Mouse (Mus musculus): ENCODE results near the gene Rsph9. TPM values are rescaled to one million over a fixed set of nuclear protein-coding genes. Genes with fewer than 3 reads are reported as not detected.

Rsph9 gene
- polyA plus RNA-seq, 1 experiment from 2014 or later = 10.1 TPM

- H3K36me3 ChIP-seq (ENCODE audit: control insufficient read depth, insufficient read depth, low read length) = no peaks in the 10 kb centered on the region
- WGBS = 65% methylated on average over 7 of the region's 7 CpGs
- no peak overlapping the region for H3K27ac ChIP-seq (ENCODE audit: low read length)
- no peak overlapping the region for H3K4me2 ChIP-seq (ENCODE audit: low read depth, low read length)
- H3K4me3 ChIP-seq (replicated peaks; ENCODE audit: low read length) = no peak overlapping the region
- no peak for ATAC-seq (ENCODE audit: insufficient read depth, low FRiP score)
- H3K9me3 ChIP-seq (replicated peaks; ENCODE audit: control insufficient read depth, low read length) = peaks cover 3% of the 10 kb centered on the region; the same call in 1 of the 2 replicates
- no peaks in the 10 kb centered on the region for H3K27me3 ChIP-seq (ENCODE audit: control insufficient read depth, insufficient read depth, low read length)
- H3K4me1 ChIP-seq (ENCODE audit: control insufficient read depth, insufficient read depth, low read length) = peaks cover 33% of the 10 kb centered on the region
- H3K9ac ChIP-seq (ENCODE audit: low read length) = no peak overlapping the region
These were observed 63.6 kb downstream of the Rsph9 start for GRCm38 (mm10) chr17:46080388-46080787.

- H3K4me1 ChIP-seq (ENCODE audit: control insufficient read depth, insufficient read depth, low read length) = peaks cover 32% of the 10 kb centered on the region
- no peaks in the 10 kb centered on the region for H3K36me3 ChIP-seq (ENCODE audit: control insufficient read depth, insufficient read depth, low read length)
- no peak overlapping the region for H3K9ac ChIP-seq (ENCODE audit: low read length)
- H3K4me2 ChIP-seq (ENCODE audit: low read depth, low read length) = no peak overlapping the region
- H3K9me3 ChIP-seq (replicated peaks; ENCODE audit: control insufficient read depth, low read length) = peaks cover 3% of the 10 kb centered on the region; the same call in 1 of the 2 replicates
- no peak overlapping the region for H3K27ac ChIP-seq (ENCODE audit: low read length)
- ATAC-seq (ENCODE audit: insufficient read depth, low FRiP score) = no peak
- no peak overlapping the region for H3K4me3 ChIP-seq (replicated peaks; ENCODE audit: low read length)
- WGBS = 77% methylated on average over 2 of the region's 2 CpGs
- H3K27me3 ChIP-seq (ENCODE audit: control insufficient read depth, insufficient read depth, low read length) = no peaks in the 10 kb centered on the region
These were observed 65.0 kb downstream of the Rsph9 start for GRCm38 (mm10) chr17:46079037-46079436.

- H3K4me1 ChIP-seq (ENCODE audit: control insufficient read depth, insufficient read depth, low read length) = peaks cover 35% of the 10 kb centered on the region
- 87% methylated on average over 12 of the region's 12 CpGs for WGBS
These were observed 66.0 kb downstream of the Rsph9 start for GRCm38 (mm10) chr17:46077921-46078534.

GRCm38 (mm10) chr17:46076260-46076551 lies 67.8 kb downstream of the Rsph9 start:
- H3K9me3 ChIP-seq (replicated peaks; ENCODE audit: control insufficient read depth, low read length) = peaks cover 3% of the 10 kb centered on the region; the same call in 1 of the 2 replicates
- H3K36me3 ChIP-seq (ENCODE audit: control insufficient read depth, insufficient read depth, low read length) = no peaks in the 10 kb centered on the region
- H3K4me2 ChIP-seq (ENCODE audit: low read depth, low read length) = no peak overlapping the region
- ATAC-seq (ENCODE audit: insufficient read depth, low FRiP score) = no peak
- no peaks in the 10 kb centered on the region for H3K27me3 ChIP-seq (ENCODE audit: control insufficient read depth, insufficient read depth, low read length)
- H3K9ac ChIP-seq (ENCODE audit: low read length) = no peak overlapping the region
- H3K4me1 ChIP-seq (ENCODE audit: control insufficient read depth, insufficient read depth, low read length) = peaks cover 27% of the 10 kb centered on the region
- no peak overlapping the region for H3K4me3 ChIP-seq (replicated peaks; ENCODE audit: low read length)
- no peak overlapping the region for H3K27ac ChIP-seq (ENCODE audit: low read length)
- WGBS = 71% methylated on average over 1 of the region's 1 CpGs

More at GRCm38 (mm10) chr17:46077921-46078534, 66.0 kb downstream of the Rsph9 start:
- peaks cover 3% of the 10 kb centered on the region; the same call in 1 of the 2 replicates for H3K9me3 ChIP-seq (replicated peaks; ENCODE audit: control insufficient read depth, low read length)
- no peak overlapping the region for H3K4me3 ChIP-seq (replicated peaks; ENCODE audit: low read length)
- H3K36me3 ChIP-seq (ENCODE audit: control insufficient read depth, insufficient read depth, low read length) = no peaks in the 10 kb centered on the region
- ATAC-seq (ENCODE audit: insufficient read depth, low FRiP score) = no peak
- H3K9ac ChIP-seq (ENCODE audit: low read length) = no peak overlapping the region
- no peak overlapping the region for H3K4me2 ChIP-seq (ENCODE audit: low read depth, low read length)
- no peak overlapping the region for H3K27ac ChIP-seq (ENCODE audit: low read length)
- H3K27me3 ChIP-seq (ENCODE audit: control insufficient read depth, insufficient read depth, low read length) = no peaks in the 10 kb centered on the region

- Histone ChIP-seq H3K27me3 (ENCODE audit: control insufficient read depth, insufficient read depth, low read length) (no peaks in the 10 kb centered on the region), H3K9me3 (replicated peaks; ENCODE audit: control insufficient read depth, low read length) (peaks cover 3% of the 10 kb centered on the region; the same call in 1 of the 2 replicates), H3K4me3 (replicated peaks; ENCODE audit: low read length) (no peak overlapping the region), H3K36me3 (ENCODE audit: control insufficient read depth, insufficient read depth, low read length) (no peaks in the 10 kb centered on the region), H3K4me1 (ENCODE audit: control insufficient read depth, insufficient read depth, low read length) (peaks cover 23% of the 10 kb centered on the region), H3K27ac (ENCODE audit: low read length) (peak overlapping the region; percentile 24; the same call in 1 of the 2 replicates), H3K9ac (ENCODE audit: low read length) (no peak overlapping the region), H3K4me2 (ENCODE audit: low read depth, low read length) (no peak overlapping the region)
- 70% methylated on average over 5 of the region's 5 CpGs for WGBS
- no peak for ATAC-seq (ENCODE audit: insufficient read depth, low FRiP score)
These were observed 68.3 kb downstream of the Rsph9 start for GRCm38 (mm10) chr17:46075551-46076259.

GRCm38 (mm10) chr17:46075116-46075485 lies 68.9 kb downstream of the Rsph9 start:
- no peaks in the 10 kb centered on the region for H3K36me3 ChIP-seq (ENCODE audit: control insufficient read depth, insufficient read depth, low read length)
- no peak overlapping the region for H3K4me2 ChIP-seq (ENCODE audit: low read depth, low read length)
- ATAC-seq (ENCODE audit: insufficient read depth, low FRiP score) = no peak
- H3K4me3 ChIP-seq (replicated peaks; ENCODE audit: low read length) = no peak overlapping the region
- H3K27me3 ChIP-seq (ENCODE audit: control insufficient read depth, insufficient read depth, low read length) = no peaks in the 10 kb centered on the region
- WGBS = 49% methylated on average over 3 of the region's 3 CpGs
- H3K9ac ChIP-seq (ENCODE audit: low read length) = 0 out of 2 replicates have a peak overlapping the region, but pooled peaks have one; percentile 6
- peak overlapping the region; percentile 12; the same call in 1 of the 2 replicates for H3K27ac ChIP-seq (ENCODE audit: low read length)
- H3K4me1 ChIP-seq (ENCODE audit: control insufficient read depth, insufficient read depth, low read length) = peaks cover 23% of the 10 kb centered on the region
- H3K9me3 ChIP-seq (replicated peaks; ENCODE audit: control insufficient read depth, low read length) = peaks cover 3% of the 10 kb centered on the region; the same call in 1 of the 2 replicates

- Histone ChIP-seq H3K4me2 (ENCODE audit: low read depth, low read length) (peak overlapping the region; percentile 59), H3K9ac (ENCODE audit: low read length) (peak overlapping the region; percentile 55; the same call in 1 of the 2 replicates), H3K27ac (ENCODE audit: low read length) (peak overlapping the region; percentile 56), H3K9me3 (replicated peaks; ENCODE audit: control insufficient read depth, low read length) (peaks cover 3% of the 10 kb centered on the region; the same call in 1 of the 2 replicates), H3K4me1 (ENCODE audit: control insufficient read depth, insufficient read depth, low read length) (peaks cover 23% of the 10 kb centered on the region), H3K36me3 (ENCODE audit: control insufficient read depth, insufficient read depth, low read length) (no peaks in the 10 kb centered on the region), H3K27me3 (ENCODE audit: control insufficient read depth, insufficient read depth, low read length) (no peaks in the 10 kb centered on the region), H3K4me3 (replicated peaks; ENCODE audit: low read length) (peak overlapping the region; percentile 27)
- ATAC-seq (ENCODE audit: insufficient read depth, low FRiP score) = no peak; the same call in 1 of the 2 replicates
- WGBS = 31% methylated on average over 7 of the region's 7 CpGs
These were observed 69.5 kb downstream of the Rsph9 start for GRCm38 (mm10) chr17:46074398-46075115.

GRCm38 (mm10) chr17:46073730-46074301 lies 70.2 kb downstream of the Rsph9 start:
- H3K36me3 ChIP-seq (ENCODE audit: control insufficient read depth, insufficient read depth, low read length) = no peaks in the 10 kb centered on the region
- H3K9ac ChIP-seq (ENCODE audit: low read length) = peak overlapping the region; percentile 55; the same call in 1 of the 2 replicates
- H3K4me2 ChIP-seq (ENCODE audit: low read depth, low read length) = peak overlapping the region; percentile 59
- peaks cover 23% of the 10 kb centered on the region for H3K4me1 ChIP-seq (ENCODE audit: control insufficient read depth, insufficient read depth, low read length)
- WGBS = 10% methylated on average over 23 of the region's 23 CpGs
- 0 out of 2 replicates have a peak, but pooled peaks cover under 1% of the 10 kb centered on the region for H3K9me3 ChIP-seq (replicated peaks; ENCODE audit: control insufficient read depth, low read length)
- peak; percentile 87 for ATAC-seq (ENCODE audit: insufficient read depth, low FRiP score)
- peak overlapping the region; percentile 70 for H3K27ac ChIP-seq (ENCODE audit: low read length)
- H3K4me3 ChIP-seq (replicated peaks; ENCODE audit: low read length) = peak overlapping the region; percentile 27
- no peaks in the 10 kb centered on the region for H3K27me3 ChIP-seq (ENCODE audit: control insufficient read depth, insufficient read depth, low read length)

All from stomach, embryonic 16.5 days (tissue).